Mouse (Mus musculus) embryo, embryonic 10 days (tissue): ENCODE measurements around the gene Angpt4.

Experiments
- DNase-seq: peaks from one replicate; pipeline ENCODE4 v3.0.0-alpha.2; 2015; ENCODE audit warnings: low spot score

Angpt4 gene

DNA sequence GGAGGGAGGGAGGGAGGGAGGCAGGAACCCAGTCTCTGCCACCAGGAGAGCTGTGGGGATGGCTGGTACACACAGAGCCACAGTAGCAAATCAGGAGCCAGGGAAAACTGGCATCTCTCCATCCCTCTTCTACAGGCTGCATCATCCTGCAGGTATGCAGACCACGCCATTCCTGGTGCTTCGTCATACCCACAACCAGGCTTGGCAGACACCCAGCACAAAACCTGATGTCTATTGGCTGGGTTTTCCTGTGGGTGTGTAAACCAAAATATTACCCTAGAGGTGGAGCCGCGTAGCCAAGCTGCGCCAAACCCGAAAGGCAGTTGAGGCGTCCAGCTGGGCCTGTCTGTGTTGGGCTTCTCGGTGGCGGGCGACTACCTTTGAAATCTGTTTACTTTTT lies 51.5 kb downstream of the Angpt4 start:
- DNase-seq = no peak

DNA sequence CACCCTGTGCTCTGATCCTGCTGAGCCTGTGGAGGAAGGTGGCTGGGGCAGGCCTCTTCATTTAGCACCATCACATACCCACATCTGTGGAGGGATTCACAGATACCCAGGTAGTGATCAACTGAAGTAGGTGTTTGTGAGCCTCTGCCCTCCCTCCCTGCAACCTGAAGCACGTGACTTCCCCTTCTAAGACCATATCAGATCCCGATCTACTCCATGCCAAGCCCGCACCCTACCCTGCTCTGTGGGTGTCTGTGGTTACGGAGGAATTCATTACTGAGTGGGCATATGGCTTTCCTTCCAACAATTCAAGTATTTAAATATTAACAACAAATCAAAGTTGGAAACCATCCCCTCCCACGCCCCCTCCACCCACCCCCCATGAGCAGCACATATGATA lies 52.3 kb downstream of the Angpt4 start:
- DNase-seq = no peak

DNA sequence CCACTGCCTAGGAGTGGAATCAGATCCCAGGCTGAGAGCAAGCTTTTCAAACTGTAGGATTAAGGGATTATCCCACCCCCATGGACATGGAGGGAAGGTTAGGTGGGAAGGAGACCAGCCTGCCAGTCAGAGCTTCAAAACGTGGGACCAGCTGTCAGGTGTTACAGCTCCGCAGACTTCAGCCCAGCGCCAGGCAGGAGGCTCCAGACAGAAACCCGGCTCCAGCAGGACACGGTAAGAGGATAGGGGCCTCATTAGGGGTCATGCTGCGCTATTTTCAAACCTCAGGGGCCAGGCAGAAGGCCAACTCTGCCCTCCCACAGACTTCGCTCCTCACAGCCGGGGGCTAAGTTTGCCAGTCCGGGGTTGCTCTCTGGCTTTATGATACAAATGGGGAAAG lies 53.0 kb downstream of the Angpt4 start:
- peak; percentile 27 for DNase-seq

DNA sequence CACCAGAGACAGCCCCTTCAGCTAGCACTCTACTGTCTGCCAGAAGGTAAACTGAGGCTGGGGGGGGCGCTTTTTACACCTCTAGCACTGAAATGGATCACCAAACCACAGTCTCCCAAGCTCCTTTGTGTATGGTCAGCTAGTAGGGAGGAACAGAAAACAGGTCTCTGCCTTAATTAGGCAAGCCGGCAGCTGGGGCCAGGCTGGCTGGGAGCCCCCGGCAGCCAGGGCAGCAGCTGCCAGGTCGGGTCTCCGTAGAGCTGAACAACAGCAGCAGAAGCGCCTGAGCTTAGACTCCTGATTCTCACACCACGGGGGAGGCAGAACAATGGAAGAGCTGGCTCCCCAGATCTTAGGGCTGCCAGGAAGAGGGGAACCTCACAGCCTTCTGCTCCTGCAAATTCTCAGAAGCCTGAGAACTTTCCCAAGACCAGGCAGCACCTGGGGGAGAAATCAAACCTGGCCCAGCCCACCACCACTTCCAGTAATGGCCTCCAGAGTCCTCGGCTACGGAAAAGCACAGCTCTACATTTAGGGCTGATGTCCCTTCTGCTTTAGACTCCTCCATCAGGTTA lies 56.3 kb downstream of the Angpt4 start:
- DNase-seq = peak; percentile 48

DNA sequence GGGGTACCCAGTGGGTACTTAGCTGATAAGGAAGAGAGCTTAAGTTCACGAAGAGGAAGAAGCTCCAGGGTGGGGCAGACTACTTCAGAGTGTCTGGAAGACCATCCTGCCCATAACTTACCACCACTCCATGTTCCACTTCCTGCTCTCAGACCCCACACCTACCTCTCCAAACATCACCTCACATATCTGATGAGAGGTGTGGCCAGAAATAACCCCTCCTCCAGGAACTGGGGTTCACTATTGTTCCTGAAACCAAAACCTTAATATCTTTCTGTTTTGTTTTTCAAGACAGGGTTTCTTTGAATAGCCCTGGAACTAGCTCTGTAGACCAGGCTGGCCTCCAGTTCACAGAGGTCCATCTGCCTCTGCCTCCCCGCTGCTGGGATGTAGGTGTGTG lies 56.8 kb downstream of the Angpt4 start:
- no peak for DNase-seq

DNA sequence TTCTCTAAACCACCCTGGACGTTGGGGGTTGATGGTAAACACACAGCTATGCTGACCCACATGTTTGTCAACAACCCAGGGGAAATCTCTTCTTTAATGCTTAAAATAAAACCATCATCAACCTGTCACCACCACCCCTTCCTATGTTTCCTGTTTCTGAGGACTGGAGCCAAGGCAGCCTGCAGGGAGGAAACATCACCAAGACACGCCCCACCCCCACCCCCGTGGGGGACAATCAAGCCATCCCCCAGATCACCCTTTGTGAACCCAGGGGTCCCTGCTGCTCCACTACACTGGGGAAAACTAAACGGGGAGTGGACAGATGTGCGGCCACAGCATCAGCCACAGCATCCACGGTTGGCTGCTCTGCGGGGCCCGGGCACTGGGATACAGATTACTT lies 57.4 kb downstream of the Angpt4 start:
- no peak for DNase-seq

DNA sequence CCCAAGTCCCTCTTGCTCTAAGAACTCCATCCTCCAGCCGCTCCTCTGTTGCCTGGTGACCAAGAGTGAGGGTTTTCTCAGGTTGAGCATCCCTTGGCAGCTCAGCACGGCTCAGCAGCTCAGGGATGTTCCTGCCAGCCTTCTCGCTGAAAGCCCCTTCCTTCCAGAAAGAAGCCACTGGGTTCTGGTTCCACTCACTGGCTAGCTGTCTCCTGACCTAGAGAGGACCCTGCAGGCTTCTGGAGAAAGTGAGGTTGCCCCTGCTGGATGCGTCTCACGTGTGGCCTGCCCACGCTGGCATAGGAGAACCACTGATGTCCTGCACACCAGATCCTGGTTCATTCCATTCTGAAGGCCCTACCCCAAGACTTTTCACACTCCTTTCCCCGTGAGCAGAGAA lies 58.0 kb downstream of the Angpt4 start:
- DNase-seq = no peak

DNA sequence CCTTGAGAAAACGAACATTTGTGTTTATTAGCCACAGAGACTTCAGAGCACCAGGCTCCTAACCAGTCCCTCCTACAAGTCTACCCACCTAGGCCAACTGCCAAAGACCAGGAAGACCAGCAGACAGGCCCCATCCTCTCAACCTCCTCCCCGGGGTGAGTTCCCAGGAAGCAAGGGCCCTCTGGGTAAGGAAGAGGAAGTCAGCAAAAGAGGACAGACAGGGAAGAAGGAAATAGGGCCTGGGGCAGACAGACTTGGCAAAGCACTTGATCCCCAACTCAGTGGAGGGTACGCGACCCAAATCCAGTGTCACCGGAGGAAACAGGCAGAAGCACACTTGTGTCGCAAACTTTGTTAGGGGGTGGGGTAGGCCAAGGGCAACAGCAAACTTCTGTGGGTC lies 58.4 kb downstream of the Angpt4 start:
- no peak for DNase-seq

DNA sequence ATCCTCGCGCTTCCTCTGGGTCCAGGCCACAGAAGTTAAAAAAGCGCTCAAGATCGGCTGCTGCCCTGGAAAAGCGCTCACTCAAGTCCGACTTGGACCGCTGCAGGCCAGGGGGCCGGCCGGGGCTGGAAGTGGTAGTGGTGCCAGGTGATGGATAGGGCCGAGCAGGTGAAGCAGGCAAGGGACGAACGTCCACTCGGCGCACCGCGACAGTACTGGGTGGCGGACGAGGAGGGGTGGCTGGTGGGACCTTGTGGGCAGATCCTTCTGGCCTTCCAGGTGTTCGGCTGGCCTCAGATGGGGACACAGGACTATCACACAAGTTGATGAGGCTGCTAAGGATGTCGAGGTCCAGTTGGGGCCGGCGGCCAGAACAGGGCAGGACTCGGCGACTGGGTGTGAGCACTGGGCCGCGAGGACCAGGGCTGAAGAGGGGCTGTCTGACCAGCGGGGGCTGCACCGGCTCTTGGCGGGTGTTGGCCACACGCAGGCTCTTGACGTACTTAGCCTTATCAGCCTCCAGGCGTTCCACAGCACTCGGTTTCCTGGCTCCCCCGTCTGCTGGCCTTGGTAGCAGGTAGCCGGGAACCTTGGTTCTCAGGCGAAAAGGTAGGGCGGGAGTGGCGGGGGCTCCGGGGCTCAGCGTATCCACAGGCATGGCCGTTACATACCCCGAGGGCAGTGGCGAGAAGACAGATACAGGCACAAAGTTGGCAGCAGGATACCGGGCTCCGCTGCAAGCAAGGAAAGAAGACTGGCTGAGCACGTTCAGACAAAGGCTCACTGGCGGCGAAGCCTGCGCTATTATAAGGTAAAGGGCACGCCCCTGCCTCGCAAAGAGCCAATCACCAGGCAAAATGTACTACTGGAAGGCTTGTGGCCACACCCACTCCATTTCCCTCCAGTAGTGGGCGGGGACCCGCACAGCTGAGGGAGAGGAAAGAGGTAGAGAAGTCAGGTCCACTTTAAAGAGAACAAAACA lies 59.5 kb downstream of the Angpt4 start:
- peak; percentile 95 for DNase-seq

DNA sequence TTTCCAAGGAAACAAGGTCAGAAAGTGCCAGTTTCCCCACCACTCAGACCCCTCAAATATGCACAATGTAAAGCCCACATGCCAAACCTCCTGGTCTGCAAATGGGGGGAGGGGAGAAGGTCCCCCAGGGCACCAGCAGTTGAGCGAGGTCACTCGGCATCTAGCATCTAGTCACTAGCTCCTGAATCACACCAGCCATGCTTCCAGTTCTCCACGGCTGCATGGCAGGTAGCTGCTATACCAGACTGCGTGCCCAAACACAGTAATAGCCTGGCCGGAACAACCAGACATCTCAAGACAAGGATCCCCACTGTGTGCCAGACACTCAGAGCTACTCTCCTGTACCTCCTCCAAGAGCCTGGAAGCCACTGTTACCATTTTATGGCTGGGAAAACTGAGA lies 60.7 kb downstream of the Angpt4 start:
- DNase-seq = no peak

DNA sequence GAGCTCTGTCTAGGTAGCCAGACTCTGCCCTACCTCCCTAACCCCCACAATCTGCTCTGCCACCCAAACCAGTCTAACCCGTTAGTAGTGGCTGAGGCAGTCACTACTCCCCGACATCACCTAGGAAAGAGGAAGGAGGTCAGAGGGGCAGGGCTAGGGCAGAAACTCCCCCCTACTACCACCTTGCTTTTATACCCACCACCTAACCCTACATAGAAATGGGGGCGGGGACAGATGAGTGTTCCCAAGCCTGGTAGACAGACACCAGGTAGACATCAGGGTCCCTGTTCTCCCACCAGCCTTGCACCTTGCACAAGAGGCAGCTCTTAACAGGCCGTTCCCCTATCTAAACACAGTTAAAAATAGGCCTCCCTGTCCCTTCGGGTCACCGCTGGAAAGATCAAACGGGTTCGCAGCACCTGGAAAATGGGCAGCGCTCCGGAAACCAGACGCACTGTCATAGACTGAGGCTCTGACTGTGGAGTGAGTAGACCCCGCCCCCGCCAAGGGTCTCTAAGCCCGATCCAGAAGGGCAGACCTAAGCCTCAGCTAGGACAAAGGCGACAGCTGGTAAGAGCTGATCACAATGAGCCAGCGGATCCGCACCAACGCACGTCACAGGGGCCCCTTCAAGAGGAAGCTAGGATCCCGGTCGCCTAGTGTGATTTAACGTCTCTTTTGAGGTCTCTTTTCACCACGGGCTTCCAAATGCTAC lies 62.0 kb downstream of the Angpt4 start:
- peak; percentile 82 for DNase-seq

DNA sequence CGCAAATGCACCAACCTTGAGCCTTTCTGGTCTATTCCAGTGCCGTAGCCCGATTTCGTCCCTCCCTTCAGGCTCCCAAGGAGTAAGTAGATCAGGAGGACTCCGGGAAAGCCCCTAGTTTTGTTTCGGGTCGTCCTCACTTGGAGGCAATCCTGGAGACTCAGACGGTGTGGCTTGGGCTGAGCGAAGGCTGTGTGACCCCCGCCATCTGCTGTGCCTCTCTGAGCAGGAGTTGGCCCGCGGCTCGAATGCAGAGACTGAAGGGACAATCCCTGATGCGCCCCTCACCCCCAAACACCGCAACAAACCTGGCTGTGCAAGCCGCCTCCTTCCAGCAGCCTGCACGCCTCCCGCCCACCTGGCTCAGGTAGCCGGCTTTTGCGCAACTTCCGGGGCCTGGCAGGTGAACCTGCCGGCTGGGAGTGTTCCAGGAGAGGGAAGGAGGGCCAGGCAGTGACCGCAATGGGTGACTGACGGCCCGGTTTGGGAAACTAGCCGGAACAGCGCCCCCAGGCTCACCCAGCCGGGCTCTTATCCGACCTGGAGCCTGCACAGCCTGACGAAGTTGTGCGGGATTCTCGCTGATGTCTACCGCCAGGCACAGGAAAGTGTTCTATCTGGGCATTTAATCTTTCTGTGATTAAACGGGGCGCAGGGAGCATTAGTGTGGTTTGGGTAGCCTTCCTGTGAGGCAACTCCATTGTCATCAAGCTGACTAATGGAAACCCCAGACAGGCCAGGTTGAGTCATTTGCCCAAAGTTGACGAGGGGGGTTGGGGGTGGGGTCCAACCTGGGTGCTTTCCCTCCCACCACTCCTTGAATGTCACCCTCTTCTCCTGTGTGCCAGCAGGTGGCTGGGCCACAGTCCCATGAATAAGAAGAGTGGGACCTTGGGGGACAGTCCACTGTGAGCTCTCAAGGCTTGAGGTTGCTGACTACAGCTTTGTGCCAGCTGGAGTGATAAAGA lies 62.9 kb downstream of the Angpt4 start:
- DNase-seq = peak; percentile 35

DNA sequence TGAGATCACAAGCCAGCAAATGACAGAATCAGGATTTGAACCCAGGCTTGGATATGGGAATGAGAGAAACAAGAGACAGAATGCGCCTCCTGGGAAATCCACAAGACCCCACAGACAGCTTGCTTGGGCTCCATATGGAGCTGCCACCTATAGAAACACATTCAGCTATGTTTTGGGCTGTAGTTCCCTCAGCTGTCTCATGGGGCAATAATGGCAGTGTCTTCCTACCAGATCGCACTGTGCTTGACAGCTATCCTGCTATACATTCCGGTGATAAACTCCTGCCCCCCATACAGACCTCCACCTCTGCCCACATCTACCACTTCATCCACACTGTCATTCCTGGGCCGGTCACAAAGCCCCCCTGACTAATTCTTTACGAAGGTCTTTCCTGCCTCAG lies 64.3 kb downstream of the Angpt4 start:
- DNase-seq = no peak

DNA sequence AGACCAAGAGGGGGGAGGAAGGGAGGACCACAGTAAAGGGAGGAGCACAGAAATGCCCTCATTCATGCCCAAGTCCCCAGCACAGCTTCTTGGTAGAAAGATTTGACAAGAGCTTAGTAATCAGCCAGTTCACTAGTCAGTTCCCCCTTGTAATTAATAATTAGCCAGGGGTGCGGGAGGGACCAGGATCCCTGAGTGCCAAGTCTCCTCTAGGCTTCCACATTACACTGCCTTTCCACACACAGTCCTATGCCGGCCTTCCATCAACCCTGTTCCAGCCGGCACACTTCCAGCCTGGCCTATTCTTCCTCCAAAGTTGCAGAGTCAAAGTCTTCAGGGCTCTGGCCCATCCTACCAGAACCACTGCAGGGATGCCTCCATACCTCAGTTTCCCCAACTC lies 65.1 kb downstream of the Angpt4 start:
- DNase-seq = no peak

DNA sequence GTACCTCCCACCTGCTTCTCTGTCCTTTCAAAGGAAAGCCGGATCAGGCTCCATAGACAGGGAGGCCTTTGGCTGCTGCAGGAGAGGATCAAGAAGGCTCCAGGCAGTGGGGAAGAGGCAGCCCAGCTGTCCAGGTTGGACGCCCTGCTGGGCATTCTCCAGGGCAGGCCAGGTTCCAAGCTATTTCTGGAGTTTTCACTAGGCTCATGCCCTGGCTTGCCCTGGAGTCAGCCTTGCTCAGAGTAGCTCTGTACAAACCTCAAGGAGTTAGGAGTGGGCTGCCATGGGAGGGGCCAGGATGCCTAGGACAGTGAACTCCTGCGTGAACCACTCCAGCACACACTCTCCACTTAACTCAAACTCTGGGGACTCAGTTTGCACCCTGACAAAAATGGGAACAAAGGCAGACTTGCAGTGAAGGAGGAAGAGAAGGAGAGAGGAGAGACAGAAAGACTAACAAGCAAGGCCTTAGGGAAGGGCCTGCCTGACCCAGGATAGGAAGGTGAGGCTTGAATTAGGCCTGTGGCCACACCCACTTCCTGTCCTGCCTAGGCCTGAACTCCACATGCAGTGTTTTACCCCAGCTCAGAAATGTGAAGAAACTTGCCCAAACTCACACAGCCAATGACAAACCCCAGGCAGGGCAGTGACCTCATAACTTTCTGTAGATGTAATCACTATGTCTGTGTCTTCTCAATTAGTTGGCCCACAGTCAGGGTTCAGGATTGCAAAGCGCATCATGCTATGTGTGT lies 66.9 kb downstream of the Angpt4 start:
- peak; percentile 21 for DNase-seq

DNA sequence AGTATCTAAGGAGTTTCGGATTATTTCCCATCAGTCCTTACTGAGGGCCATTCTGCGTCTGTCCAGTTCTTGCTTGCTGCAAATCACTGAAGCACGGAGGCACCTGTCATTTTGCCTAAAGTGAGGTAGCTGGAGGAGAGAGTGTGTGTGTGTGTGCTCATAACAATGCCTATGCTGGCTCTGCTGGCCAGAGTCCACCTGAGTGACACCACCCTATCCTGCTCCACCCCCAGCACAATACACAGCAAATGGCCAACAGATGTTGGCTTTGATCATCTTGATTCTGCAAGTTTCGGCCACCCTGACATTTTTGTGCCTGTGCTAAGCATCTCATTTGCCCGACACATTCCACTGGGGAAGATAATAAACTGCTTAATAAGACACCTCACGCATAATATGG lies 67.5 kb downstream of the Angpt4 start:
- DNase-seq = no peak

DNA sequence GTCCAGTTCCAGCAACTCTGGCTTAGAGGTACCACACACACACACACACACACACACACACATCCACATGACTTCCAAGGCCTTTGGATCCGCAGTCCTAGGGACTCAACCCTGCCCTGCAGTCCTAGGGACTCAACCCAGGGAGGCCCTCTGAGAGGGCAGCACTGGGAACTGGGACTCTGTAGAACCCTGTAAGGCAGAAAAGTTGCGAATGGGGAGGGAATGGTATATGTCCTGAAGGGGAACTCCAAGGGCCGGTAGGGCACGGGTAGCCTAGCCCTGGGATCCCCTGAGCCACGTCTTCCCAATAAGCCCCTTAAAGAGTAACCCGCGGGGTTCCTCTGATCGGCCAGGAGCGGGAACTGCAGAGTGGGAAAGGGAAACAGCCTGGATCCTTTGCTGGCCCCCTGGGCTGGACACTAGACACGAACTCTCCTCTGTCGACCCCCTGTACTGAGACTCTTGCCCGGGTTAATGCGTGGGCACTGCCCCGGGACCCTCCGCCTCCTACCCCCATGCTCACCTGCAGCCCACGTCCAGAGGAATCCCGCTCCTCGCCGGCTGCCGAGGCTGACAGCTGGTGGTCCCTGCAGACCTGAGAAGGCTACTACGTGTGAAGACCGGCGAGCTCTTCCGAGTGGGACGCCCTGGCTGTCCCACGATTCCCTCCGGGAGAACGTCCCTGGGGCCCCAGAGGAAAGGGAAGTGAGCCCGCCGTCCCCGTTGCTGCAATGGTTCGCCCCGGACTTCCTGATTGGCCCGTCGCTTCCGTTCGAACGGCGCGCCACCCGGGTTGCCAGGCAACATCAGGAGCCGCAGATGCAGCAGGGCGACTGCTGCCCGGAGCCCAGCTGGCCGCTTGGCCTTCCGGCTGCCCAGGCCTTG lies 68.7 kb downstream of the Angpt4 start, which contains the start of gene Fam110a:
Gene Fam110a (minus strand): TSS at position 750 of the 885 bp plus-strand sequence.
- DNase-seq = peak; percentile 96

DNA sequence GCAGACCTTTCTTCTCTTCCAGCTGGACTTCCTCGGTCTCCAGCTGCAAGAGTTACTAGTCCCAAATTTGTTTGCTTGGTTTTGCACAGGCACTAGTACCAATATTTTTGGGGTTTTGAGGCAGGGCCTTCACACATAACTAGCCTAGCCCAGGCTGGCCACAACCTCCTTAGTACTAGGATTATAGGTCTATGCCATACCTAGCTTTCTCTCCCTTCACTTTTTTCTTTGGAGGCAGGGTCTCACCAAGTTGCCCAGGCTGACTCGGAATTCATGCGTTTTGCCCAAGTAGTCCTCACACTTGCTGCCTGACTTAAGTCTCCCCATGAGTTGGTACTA lies 69.3 kb downstream of the Angpt4 start:
- no peak for DNase-seq

DNA sequence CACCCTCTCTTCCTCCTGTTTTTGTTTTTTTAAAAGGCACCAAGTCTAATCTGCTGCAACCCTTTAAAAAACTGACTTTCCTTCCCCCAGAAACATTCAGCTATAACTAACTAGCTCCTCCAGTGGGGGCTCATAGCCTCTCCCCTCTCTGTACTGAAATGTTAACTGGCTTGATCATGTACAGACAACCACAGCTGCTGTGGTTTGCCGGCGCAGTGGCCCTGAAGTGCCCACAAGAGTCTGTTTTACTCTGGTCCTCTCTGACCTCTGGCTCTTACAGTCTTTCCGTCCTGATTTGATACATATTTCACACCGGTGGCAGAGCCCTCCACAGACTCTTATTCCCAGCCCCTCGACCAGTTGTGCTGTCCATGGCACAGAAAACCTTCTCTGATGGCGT lies 70.3 kb downstream of the Angpt4 start:
- no peak for DNase-seq

DNA sequence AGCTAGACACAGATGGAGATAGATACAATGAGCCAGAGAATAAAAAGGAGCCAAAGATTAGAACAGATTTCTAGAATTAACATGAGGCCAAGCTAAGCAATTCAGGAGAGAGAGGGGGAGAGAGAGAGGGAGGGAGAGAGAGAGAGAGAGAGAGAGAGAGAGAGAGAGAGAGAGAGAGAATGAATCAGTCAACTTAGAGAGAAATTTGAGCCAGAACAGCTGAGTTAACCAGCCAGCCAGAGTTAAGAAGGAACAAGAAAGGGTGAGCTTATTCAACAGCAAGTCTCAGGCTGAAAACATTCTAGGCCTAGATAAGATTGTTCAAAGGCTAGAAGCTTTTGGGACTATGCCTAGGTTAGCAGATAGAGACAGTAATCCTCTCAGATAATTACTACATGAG lies 71.5 kb downstream of the Angpt4 start:
- DNase-seq = no peak
